Mouse (Mus musculus) neural tube, embryonic 11.5 days (tissue): ENCODE results near the gene Lipo4. TPM values are rescaled to one million over a fixed set of nuclear protein-coding genes. Genes with fewer than 3 reads are reported as not detected.
"Not testable (repeated sequence)": the region's sequence is repeated elsewhere in the genome, so short reads cannot be mapped to it uniquely, and the experiment has no call there.

Experiments
- ATAC-seq: fragments of 200-750 bp; cut with Nextera tagmentation; 2 replicates; pipeline ENCODE4 v1.8.0; 2017; ENCODE audit warnings: moderate number of reproducible peaks, mild to moderate bottlenecking, moderate TSS enrichment, moderate library complexity; ENCODE audit not compliant: insufficient read depth, low FRiP score, low TSS enrichment
- DNase-seq: peaks from one replicate; pipeline ENCODE4 v3.0.0-alpha.2; 2015; ENCODE audit warnings: low spot score
- H3K27ac ChIP-seq: fragments of 300-500 bp; sonication (generic); 2 replicates; pipeline ENCODE4 v1.5.1; 2014; ENCODE audit warnings: low read depth, mild to moderate bottlenecking, low read length
- H3K27me3 ChIP-seq: fragments of 300-500 bp; sonication (generic); 2 replicates; pipeline ENCODE4 v1.6.1; 2014; ENCODE audit warnings: mild to moderate bottlenecking, low read length, mixed read lengths; ENCODE audit not compliant: control insufficient read depth, insufficient read depth
- H3K36me3 ChIP-seq: fragments of 300-500 bp; sonication (generic); 2 replicates; pipeline ENCODE4 v1.6.1; 2014; ENCODE audit warnings: mild to moderate bottlenecking, low read length, moderate library complexity, mixed read lengths; ENCODE audit not compliant: control insufficient read depth, insufficient read depth
- H3K4me1 ChIP-seq: fragments of 300-500 bp; sonication (generic); 2 replicates; pipeline ENCODE4 v1.6.1; 2014; ENCODE audit warnings: low read length, mixed read lengths; ENCODE audit not compliant: control insufficient read depth, insufficient read depth
- H3K4me2 ChIP-seq: fragments of 300-500 bp; sonication (generic); 2 replicates; pipeline ENCODE4 v1.6.1; 2014; ENCODE audit warnings: low read depth, mild to moderate bottlenecking, moderate library complexity
- H3K4me3 ChIP-seq: fragments of 300-500 bp; sonication (generic); 2 replicates; pipeline ENCODE4 v1.5.1; 2014; ENCODE audit warnings: low read depth, low read length
- H3K9ac ChIP-seq: fragments of 300-500 bp; sonication (generic); 2 replicates; pipeline ENCODE4 v1.6.1; 2014; ENCODE audit warnings: mild to moderate bottlenecking, low read length
- H3K9me3 ChIP-seq: fragments of 300-500 bp; sonication (generic); 2 replicates; pipeline ENCODE4 v1.6.1; 2016; ENCODE audit warnings: low read length; ENCODE audit not compliant: control insufficient read depth
- WGBS: fragments of 180-500 bp; shearing (Covaris S2); extraction: QIAGEN DNeasy Blood & Tissue Kit; methylation state at CpG from one replicate; pipeline ENCODE4 v1.1.7; 2014; 5-methylcytosine and 5-hydroxymethylcytosine counted together
- polyA plus RNA-seq: library from polyadenylated mRNA; unstranded; fragments of >200 nt; fragmentation: Nextera tagmentation; extraction: Ambion mirVana; gene quantifications from 2 replicates; pipeline ENCODE4 v1.2.1, GENCODE M21; 2014

Gene Lipo4
- polyA plus RNA-seq: not detected in 2 replicates

DNA sequence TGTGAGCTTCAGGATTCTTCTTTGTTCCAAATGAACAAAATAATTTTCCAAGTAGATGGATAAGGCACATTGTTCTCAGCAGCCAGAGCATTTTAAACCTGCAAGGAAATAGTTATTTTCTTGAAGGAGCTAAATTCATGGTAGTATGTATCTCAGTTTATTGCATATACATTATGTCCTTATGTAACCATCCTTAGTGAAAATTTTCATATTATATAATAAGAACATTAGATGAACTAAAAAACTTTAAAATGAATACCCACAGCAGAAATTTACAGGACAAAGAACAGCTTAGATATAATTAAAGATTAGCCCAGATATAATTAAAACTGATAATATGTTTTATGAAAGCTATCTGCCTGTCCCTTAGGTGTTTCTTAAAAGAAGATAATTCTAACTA is at the start of gene Lipo4:
Gene Lipo4, minus strand, starts transcription at position 101 of the 400 bp plus-strand sequence.
- H3K9me3 ChIP-seq: no peaks in the 10 kb centered on the region
- DNase-seq (no peak), ATAC-seq (no peak)
- H3K27me3 ChIP-seq: no peaks in the 10 kb centered on the region
- H3K36me3 ChIP-seq: no peaks in the 10 kb centered on the region
- no peak within 1 kb of the TSS for H3K4me2 ChIP-seq
- H3K9ac ChIP-seq: no peak within 1 kb of the TSS
- no peaks in the 10 kb centered on the region for H3K4me1 ChIP-seq
- H3K27ac ChIP-seq: no peak within 1 kb of the TSS
- no peak within 1 kb of the TSS for H3K4me3 ChIP-seq

GRCm38 (mm10) chr19:33456426-33456825 is 61.2 kb downstream of the Lipo4 start:
- H3K4me1 ChIP-seq, H3K9me3 ChIP-seq, H3K4me3 ChIP-seq, H3K27ac ChIP-seq, DNase-seq, H3K27me3 ChIP-seq, H3K9ac ChIP-seq, H3K36me3 ChIP-seq, H3K4me2 ChIP-seq, ATAC-seq: not testable (repeated sequence)
- WGBS: 65% methylated on average over 4 of the region's 4 CpGs

DNA sequence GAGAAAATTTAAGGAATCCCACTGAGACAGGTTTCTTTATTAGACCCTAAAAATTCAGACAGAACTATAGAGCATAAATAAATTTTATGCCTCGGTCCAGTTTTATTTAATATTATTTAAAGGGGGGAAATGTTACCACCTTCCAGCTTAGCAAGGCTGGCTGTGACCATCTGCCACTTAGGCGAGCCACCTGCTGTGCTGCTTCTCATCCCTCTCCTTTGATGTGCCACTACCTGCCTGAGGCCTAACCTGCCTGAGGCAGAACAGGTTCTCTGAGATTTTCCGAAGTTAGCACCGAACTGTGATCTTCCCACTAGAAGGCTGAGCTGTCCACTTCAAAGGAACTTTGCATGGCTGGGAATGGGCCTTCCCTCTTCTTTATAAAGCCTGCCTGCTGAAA is 63.9 kb downstream of the Lipo4 start:
- Histone ChIP-seq H3K9me3 (no peaks in the 10 kb centered on the region; the same call in 1 of the 2 replicates), H3K4me2 (no peak overlapping the region), H3K9ac (no peak overlapping the region), H3K36me3 (no peaks in the 10 kb centered on the region), H3K4me1 (no peaks in the 10 kb centered on the region), H3K4me3 (no peak overlapping the region), H3K27me3 (no peaks in the 10 kb centered on the region), H3K27ac (no peak overlapping the region)
- ATAC-seq: no peak
- DNase-seq: no peak
- 77% methylated on average over 4 of the region's 4 CpGs for WGBS

Other genes with a start within 250 kb of the Lipo4 start
- 6.3 and 8.2 TPM in 2 replicates for gene Rnls, start 125.5 kb downstream of the Lipo4 start, polyA plus RNA-seq
- gene Gm8978, start 107.5 kb upstream of the Lipo4 start, polyA plus RNA-seq: not detected in 2 replicates
- 0.34 and 0.49 TPM in 2 replicates for gene Lipo2, start 233.6 kb upstream of the Lipo4 start, polyA plus RNA-seq
- gene Lipo3, start 244.2 kb upstream of the Lipo4 start, polyA plus RNA-seq: 14.4 and 14.9 TPM in 2 replicates